Mouse (Mus musculus): Measurements from ENCODE around the gene Pik3c2g. TPM values are rescaled to one million over a fixed set of nuclear protein-coding genes. Genes with fewer than 3 reads are reported as not detected.

The Pik3c2g gene
- not detected for total RNA-seq (2021)

GRCm38 (mm10) chr6:139586892-139587291 is at the start of gene Pik3c2g:
TSS of gene Pik3c2g (plus strand) at chr6:139587221.
- DNase-seq = no peak
- intact Hi-C loops (cut with DNase I) = loop anchor here (10.0 kb wide), 1 partner anchor 858 kb away; no protein-coding TSS in a partner anchor

- intact Hi-C loops (cut with DNase I) = no loop called here
- no peak for DNase-seq
Measured at GRCm38 (mm10) chr6:139538469-139538868, 48.6 kb upstream of the Pik3c2g start.

- no peak for DNase-seq
- intact Hi-C loops (cut with DNase I) = no loop called here
Measured at GRCm38 (mm10) chr6:139555537-139556179, 31.4 kb upstream of the Pik3c2g start.

- intact Hi-C loops (cut with DNase I) = no loop called here
- no peak for DNase-seq
Measured at GRCm38 (mm10) chr6:139569211-139569610, 17.8 kb upstream of the Pik3c2g start.

GRCm38 (mm10) chr6:139575854-139576253 is 11.2 kb upstream of the Pik3c2g start:
- intact Hi-C loops (cut with DNase I) = loop anchor here (5.0 kb wide), 1 partner anchor 329 kb away; no protein-coding TSS in a partner anchor
- no peak for DNase-seq

GRCm38 (mm10) chr6:139576261-139577014 is 10.6 kb upstream of the Pik3c2g start:
- DNase-seq = no peak
- intact Hi-C loops (cut with DNase I) = loop anchor here (5.0 kb wide), 1 partner anchor 329 kb away; no protein-coding TSS in a partner anchor

- intact Hi-C loops (cut with DNase I) = loop anchor here (5.0 kb wide), 1 partner anchor 330 kb away; no protein-coding TSS in a partner anchor
- no peak for DNase-seq
Measured at GRCm38 (mm10) chr6:139577026-139577861, 9.8 kb upstream of the Pik3c2g start.

GRCm38 (mm10) chr6:139587478-139587877 is 457 bp downstream of the Pik3c2g start:
- intact Hi-C loops (cut with DNase I) = loop anchor here (10.0 kb wide), 1 partner anchor 857 kb away; no protein-coding TSS in a partner anchor
- no peak for DNase-seq

- intact Hi-C loops (cut with DNase I) = loop anchor here (10.0 kb wide), 1 partner anchor 856 kb away; no protein-coding TSS in a partner anchor
- DNase-seq = no peak
Measured at GRCm38 (mm10) chr6:139588409-139588808, 1.4 kb downstream of the Pik3c2g start.

- DNase-seq = peak; percentile 19 to 42
Measured at GRCm38 (mm10) chr6:139589291-139589690, 2.3 kb downstream of the Pik3c2g start.

GRCm38 (mm10) chr6:139589854-139590253 is 2.8 kb downstream of the Pik3c2g start:
- intact Hi-C loops (cut with DNase I) = loop anchor here (10.0 kb wide), 1 partner anchor 855 kb away; no protein-coding TSS in a partner anchor
- no peak for DNase-seq

More at GRCm38 (mm10) chr6:139589291-139589690, 2.3 kb downstream of the Pik3c2g start:
- intact Hi-C loops (cut with DNase I) = loop anchor here (10.0 kb wide), 1 partner anchor 856 kb away; no protein-coding TSS in a partner anchor

GRCm38 (mm10) chr6:139592081-139592480 is 5.1 kb downstream of the Pik3c2g start:
- intact Hi-C loops (cut with DNase I) = no loop called here
- DNase-seq = no peak

- intact Hi-C loops (cut with DNase I) = no loop called here
Measured at GRCm38 (mm10) chr6:139596433-139596832, 9.4 kb downstream of the Pik3c2g start.

GRCm38 (mm10) chr6:139599216-139599615 is 12.2 kb downstream of the Pik3c2g start:
- intact Hi-C loops (cut with DNase I) = no loop called here
- no peak for DNase-seq

More at GRCm38 (mm10) chr6:139596433-139596832, 9.4 kb downstream of the Pik3c2g start:
- DNase-seq = no peak

- intact Hi-C loops (cut with DNase I) = no loop called here
- no peak for DNase-seq
Measured at GRCm38 (mm10) chr6:139618774-139619173, 31.8 kb downstream of the Pik3c2g start.

GRCm38 (mm10) chr6:139624756-139625155 is 37.7 kb downstream of the Pik3c2g start:
- DNase-seq = no peak

GRCm38 (mm10) chr6:139634561-139634960 is 47.5 kb downstream of the Pik3c2g start:
- DNase-seq = no peak
- intact Hi-C loops (cut with DNase I) = no loop called here

More at GRCm38 (mm10) chr6:139624756-139625155, 37.7 kb downstream of the Pik3c2g start:
- intact Hi-C loops (cut with DNase I) = no loop called here

GRCm38 (mm10) chr6:139655399-139655798 is 68.4 kb downstream of the Pik3c2g start:
- intact Hi-C loops (cut with DNase I) = no loop called here
- DNase-seq = peak in 1 of 2 experiments; percentile 4

- intact Hi-C loops (cut with DNase I) = no loop called here
- peak in 1 of 2 experiments; percentile 2 for DNase-seq
Measured at GRCm38 (mm10) chr6:139662462-139662861, 75.4 kb downstream of the Pik3c2g start.

GRCm38 (mm10) chr6:139718416-139718984 is 131.5 kb downstream of the Pik3c2g start:
- no peak for DNase-seq
- intact Hi-C loops (cut with DNase I) = no loop called here
